Mouse (Mus musculus) liver, embryonic 14.5 days (tissue): ENCODE measurements around the gene Mob1b.

Source experiments
- CTCF ChIP-seq: IDR thresholded peaks from 2 replicates; pipeline ENCODE4 v1.5.1; 2016; ENCODE audit warnings: antibody characterized with exemption, low read depth, control low read depth
- EP300 ChIP-seq: IDR thresholded peaks from 2 replicates; pipeline ENCODE4 v1.6.1; 2016; ENCODE audit warnings: antibody characterized with exemption, low read depth

GRCm38 (mm10) chr5:88753199-88753598, 32.5 kb downstream of the Mob1b start:
- no peak for TF ChIP-seq CTCF
- TF ChIP-seq EP300, result no peak
